Mouse (Mus musculus) retina, embryonic 14.5 days (tissue): ENCODE data around the gene Prkaca.
"Not testable (repeated sequence)": the region's sequence is repeated elsewhere in the genome, so short reads cannot be mapped to it uniquely, and the experiment has no call there.

Experiments
- DNase-seq: peaks from one replicate; pipeline ENCODE4 v3.0.0-alpha.2; 2015; ENCODE audit warnings: low spot score

Prkaca gene

GRCm38 (mm10) chr8:83976101-83976630 is 3.4 kb downstream of the Prkaca start:
- no peak for DNase-seq

DNA sequence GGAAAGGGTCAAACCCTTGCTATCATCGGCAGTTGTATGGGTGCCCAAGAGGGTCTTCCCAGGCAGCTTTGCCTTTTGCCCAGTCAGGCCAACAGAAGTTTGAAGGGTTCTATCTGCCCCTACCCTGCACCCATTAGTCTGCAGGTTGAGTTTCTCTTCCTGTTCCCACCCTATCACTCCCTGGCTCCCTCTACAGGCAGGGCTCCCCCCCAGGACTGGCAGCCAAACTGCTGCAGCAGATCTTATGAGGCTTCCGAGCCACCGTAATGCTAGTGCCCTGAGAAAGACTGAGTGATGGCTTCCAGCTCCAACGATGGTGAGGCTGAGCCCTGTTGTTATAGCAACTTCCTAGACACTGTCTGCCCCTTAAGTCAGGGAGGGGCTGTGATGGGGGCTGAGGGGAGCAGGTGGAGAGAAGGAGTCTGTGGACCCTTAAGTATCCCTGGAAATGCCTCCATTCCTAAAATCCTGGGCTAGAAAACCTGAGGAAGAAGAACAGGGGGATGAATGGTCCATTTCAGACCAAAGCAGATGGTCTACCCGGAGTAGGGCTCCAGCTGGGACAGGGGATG is 4.1 kb downstream of the Prkaca start:
- no peak for DNase-seq

DNA sequence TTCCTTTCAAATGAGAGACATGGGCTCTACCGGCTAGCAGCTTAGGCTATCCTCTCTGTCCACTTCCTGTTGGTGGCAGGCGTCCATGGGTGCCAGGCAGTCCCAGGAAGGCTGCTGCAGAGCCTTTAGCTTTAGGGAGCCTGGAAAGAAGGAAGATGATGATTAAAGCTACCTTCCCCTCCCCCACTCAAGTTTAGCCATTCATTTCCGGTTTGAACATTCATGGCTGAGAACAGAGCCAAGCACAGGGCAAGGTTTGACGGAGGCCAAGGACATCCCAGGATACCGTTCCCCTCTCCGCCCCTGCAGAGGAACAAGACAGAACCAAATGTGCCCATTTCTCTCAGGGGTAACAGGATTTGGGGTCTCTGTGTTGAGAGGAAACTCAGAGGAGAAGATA is 4.9 kb downstream of the Prkaca start:
- no peak for DNase-seq

DNA sequence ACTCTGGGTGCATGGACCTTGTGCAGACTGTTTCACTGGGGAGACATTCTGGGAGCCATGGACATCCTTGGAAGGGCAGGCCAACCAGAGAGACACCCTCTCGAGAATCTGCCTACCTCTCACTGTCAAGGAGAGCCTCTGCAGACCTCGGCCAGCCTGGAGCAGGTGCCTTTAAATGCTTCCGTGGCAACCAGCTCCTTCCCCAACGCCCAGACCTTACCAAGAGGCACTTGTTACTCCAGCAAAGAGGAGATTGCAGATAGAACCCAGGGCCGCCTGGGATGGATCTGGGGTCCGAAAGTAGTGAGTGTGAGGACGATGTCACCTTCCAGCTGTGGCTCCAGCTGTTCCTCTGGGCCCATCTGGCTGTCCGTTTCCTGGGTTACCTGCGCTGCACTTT is 5.4 kb downstream of the Prkaca start:
- no peak for DNase-seq

DNA sequence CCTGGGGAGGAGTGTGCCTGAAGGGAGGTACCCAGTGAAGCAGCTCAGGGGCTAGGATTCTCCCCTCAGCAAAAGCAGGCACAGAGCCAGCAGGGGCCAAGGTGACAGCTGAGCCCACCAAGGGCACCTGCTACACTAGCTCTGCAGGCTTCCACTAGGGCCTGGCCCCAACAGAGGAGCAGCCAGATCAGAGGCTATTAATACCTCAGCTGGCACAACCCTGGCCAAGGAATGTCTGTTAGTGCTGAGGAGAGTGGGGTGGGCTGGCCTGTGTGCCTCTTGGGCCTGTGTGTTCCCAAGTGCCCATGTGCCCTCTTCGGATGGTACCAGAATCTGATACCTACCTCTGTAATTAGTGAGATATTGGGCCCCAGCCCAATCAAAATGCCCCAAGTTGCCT is 7.5 kb downstream of the Prkaca start:
- no peak for DNase-seq

DNA sequence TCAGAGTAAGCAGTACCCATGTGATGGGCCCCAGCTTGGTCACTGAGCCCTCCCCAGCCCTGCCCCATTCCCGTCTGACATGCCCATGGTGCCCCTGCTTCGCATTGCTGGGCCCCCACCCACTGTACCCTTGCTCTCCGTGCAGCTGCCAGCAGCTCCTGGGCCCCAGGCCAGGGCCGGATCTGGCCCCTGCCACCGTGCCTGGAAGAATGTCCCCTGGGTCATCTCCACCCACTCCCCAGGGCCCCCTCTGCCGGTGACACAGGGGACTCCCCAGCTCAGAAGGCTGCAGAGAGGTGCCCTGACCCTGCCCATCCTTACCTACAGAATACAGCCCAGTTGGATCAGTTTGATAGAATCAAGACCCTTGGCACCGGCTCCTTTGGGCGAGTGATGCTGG is 8.1 kb downstream of the Prkaca start:
- no peak for DNase-seq

GRCm38 (mm10) chr8:83981533-83981932 is 8.7 kb downstream of the Prkaca start:
- no peak for DNase-seq

DNA sequence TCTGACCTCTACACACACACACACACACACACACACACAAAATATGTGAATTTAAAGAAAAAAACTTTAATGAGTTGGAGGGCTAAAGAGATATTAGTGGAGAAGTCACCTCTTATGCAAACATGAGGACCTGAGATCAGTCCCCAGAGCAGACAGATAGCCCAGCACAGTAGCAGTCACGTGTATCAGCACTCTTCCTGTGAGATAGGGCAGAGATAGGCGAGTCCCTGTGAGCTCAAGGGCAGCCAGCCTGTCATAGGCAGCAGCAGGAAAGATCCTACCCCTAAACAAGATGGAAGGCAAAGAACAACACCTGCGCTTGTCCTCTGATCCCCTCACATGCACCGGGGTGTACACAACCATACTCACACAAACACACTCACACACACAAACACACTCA is 9.7 kb downstream of the Prkaca start:
- DNase-seq = no peak

DNA sequence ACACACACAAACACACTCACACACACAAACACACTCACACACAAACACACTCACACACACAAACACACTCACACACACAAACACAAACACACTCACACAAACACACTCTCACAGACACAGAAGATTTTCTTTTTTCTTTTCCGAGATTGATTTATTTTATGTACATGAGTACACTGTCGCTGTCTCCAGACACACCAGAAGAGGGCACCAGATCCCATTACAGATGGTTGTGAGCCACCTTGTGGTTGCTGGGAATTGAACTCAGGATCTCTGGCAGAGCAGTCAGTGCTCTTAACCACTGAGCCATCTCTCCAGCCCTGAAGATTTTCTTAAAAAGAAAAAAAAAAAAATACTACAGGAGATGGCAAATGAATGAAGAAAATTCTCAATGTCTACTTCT is 10.4 kb downstream of the Prkaca start:
- DNase-seq = not testable (repeated sequence)

GRCm38 (mm10) chr8:83989243-83989642 is 16.4 kb downstream of the Prkaca start:
- no peak for DNase-seq

DNA sequence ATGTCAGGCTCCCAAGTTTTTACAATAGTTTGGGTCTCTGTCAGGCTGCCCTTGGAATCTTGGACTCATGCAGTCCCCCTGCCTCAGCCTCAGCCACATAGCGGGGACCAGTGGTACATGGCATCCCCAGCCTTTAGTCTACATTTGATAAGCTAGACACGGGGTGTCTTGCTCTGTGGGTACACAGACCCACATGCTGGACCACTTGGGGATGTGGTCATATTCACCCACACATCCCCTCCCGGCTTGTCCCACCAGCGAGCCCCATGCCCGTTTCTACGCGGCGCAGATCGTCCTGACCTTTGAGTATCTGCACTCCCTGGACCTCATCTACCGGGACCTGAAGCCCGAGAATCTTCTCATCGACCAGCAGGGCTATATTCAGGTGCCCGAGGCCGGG is 17.4 kb downstream of the Prkaca start:
- no peak for DNase-seq

GRCm38 (mm10) chr8:83992488-83992887 is 19.7 kb downstream of the Prkaca start:
- no peak for DNase-seq

DNA sequence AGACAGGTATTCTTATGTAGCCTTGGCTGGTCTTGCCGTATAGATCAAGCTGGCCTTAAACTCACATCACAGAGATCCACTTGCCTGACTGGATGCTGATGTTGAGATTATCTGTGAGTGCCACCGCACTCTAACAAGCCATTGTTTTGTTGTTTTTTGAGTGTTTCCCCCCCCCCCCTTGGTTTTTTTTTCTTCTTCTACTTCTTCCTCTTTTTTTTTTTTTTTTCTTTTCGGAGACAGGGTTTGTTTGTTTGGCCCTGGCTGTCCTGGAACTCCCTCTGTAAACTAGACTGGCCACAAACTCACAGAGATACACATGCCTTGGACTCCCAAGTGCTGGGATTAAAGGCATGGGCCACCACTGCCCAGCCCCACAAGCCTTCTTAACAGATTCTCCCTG is 21.2 kb downstream of the Prkaca start:
- no peak for DNase-seq

DNA sequence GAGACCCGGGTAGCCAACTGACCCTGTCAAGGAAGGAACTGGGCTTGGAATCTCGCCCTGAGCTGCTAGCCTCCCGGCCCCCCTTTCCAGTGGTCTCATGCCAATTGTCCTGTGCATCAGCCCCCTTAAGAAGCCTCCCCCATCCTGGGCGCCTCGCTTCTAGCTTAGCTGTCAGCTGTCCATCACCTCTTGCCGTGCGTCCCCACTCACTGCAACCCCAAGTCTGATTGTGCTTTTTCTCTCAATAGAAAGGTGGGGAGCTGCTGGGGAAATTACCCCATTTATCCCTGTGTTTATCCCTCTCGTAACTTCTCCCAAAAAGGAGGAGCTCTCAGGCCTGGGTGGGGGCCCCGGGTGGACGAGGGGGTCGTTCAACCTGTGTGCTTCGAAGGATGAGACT is 23.2 kb downstream of the Prkaca start:
- DNase-seq = no peak

GRCm38 (mm10) chr8:83996567-83997505 is 24.0 kb downstream of the Prkaca start:
- DNase-seq = peak; percentile 79

DNA sequence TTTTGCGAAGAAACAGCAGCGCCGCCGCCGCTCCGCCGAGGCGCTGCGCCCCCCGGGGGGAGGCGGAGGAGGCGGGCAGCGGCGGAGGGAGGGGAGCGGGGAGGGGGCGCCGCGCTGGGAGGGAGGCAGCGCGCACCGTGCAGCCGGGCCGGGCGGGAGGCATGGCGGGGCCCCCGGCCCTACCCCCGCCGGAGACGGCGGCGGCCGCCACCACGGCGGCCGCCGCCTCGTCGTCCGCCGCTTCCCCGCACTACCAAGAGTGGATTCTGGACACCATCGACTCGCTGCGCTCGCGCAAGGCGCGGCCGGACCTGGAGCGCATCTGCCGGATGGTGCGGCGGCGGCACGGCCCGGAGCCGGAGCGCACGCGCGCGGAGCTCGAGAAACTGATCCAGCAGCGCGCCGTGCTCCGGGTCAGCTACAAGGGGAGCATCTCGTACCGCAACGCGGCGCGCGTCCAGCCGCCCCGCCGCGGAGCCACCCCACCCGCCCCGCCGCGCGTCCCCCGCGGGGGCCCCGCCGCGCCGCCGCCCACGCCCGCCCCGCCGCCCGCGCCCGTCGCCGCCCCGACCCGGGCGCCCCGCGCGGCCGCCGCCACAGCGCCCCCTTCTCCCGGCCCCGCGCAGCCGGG is 24.8 kb downstream of the Prkaca start, which contains the start of gene Samd1:
Gene Samd1 (plus strand): TSS at position 162 of the 631 bp plus-strand sequence.
- peak; percentile 66 for DNase-seq

GRCm38 (mm10) chr8:83998231-83999056 is 25.7 kb downstream of the Prkaca start:
- peak; percentile 78 for DNase-seq

- no peak for DNase-seq
Observed at GRCm38 (mm10) chr8:83999057-83999705, 26.4 kb downstream of the Prkaca start.

DNA sequence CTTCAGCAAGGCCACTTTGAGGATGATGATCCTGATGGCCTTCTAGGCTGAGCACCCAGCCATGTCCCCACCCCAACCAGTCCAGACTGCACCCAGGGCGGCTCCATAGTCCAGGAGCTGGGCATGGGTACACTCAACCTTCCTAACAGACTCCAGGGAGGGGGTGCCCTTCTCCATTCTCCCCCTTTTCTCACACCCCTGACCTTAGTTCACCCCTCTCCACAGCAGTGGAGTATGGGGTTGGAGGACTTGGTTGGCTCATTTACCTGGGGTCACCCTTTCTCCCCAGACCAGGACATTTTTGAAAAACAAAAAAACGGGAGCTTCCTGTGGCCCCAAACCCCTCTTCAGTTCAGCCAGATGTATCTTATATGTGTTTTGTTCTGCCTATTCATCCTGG is 27.0 kb downstream of the Prkaca start:
- DNase-seq = no peak

DNA sequence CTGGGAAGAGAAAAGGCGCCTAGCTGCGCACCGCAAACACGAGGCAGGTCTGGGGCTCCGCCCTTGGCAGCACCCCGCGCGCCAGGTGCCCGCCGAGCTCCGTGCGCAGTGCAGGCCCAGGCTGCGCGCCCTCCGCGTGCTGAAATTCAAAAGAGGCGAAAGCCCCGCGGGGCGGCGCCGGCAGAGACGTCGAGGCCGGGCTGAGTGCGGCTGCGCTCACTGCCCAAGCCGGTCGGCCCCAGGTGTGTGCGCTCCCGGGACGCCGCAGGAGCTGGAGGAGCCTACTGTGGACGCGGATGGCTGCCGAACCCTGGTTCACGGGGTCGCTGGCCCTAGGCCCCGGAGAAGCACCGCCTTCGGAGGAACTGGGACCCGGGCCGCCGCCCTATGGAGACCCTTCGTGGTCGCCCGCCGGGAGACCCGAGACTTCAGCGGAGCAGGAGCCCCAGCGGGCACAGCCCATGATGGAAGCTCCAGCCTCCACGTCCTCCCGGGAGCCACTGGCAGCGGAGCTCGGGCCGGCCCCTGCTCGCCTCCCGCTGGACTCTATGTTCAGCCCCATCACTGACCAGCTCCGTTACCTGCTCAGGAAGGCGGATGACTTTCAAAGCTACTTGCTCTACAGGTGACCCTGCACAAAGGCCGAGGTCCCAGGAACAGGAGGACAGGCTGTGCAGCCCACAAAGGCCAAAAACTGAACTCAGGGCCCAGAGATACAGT is 28.6 kb downstream of the Prkaca start, which contains the start of gene 1700067K01Rik:
Gene 1700067K01Rik (plus strand): TSS at position 222 of the 720 bp plus-strand sequence.
- DNase-seq = no peak
